Mouse (Mus musculus): Measurements from ENCODE around the gene Slc22a22.
"Not testable (repeated sequence)": the region's sequence is repeated elsewhere in the genome, so short reads cannot be mapped to it uniquely, and the experiment has no call there.

Slc22a22 gene

DNA sequence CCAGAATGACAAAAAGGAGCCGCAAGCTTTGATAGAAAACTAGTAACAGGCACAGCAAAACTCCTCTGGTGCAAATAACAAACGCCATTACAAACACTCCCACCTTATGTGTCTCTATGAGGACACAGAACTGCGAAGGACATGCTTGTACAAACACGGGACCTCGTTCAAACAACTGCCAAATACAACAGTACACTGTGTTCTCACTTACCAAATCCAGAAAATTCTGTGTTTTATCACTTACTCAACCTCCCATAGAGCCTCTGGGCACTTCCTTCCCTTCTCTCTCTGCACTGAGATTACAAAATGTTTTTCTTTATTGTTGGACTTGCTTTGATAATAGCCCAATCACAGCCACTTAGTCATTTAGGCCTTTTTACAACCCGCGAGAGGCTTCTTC lies 97.0 kb downstream of the Slc22a22 start:
- DNase-seq (ENCODE audit: low spot score) = no peak

GRCm38 (mm10) chr15:57366446-57366845 lies 111.0 kb downstream of the Slc22a22 start:
- no peak for DNase-seq (ENCODE audit: low spot score)

GRCm38 (mm10) chr15:57355278-57355677 lies 122.1 kb downstream of the Slc22a22 start:
- no peak for DNase-seq (ENCODE audit: low spot score)

DNA sequence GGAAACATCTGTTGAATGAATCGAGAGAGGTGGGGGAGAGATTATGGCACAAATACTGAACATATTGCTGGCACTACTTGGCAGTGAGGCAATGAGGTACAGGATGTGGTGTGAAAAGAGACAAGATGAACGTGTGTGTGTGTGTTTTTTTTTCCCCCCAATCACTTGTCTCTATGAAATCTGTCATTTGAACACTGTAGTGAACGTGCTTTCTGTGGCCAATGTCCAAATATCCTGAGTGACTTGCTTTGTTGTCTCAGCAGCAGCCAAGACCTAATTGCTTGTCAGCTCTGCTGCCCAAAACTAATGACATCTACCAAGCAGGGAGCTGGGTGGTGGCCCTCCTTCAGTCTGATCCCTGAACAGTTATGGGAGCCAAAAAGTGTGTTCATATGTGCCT lies 136.9 kb downstream of the Slc22a22 start:
- DNase-seq (ENCODE audit: low spot score) = no peak

GRCm38 (mm10) chr15:57331326-57331725 lies 146.1 kb downstream of the Slc22a22 start:
- DNase-seq (ENCODE audit: low spot score) = no peak

DNA sequence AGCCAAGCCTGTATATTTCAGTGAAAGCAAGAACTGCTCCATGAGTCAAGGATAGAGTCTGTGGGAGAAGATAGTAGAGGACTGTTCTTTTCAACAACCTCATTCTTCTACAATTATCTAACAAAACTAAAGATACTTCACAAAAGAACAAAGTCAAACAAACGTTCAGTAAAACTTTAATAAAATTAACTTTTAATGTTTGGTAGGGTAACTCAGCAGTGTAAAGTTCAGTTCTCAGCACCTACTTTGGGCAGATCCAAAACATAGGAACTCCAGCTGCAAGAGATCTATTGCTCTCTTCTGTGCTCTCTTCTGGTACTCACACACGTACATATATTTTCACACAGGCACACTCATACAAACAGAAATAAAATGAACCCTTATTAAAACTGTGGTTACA lies 159.4 kb downstream of the Slc22a22 start:
- DNase-seq (ENCODE audit: low spot score) = no peak

DNA sequence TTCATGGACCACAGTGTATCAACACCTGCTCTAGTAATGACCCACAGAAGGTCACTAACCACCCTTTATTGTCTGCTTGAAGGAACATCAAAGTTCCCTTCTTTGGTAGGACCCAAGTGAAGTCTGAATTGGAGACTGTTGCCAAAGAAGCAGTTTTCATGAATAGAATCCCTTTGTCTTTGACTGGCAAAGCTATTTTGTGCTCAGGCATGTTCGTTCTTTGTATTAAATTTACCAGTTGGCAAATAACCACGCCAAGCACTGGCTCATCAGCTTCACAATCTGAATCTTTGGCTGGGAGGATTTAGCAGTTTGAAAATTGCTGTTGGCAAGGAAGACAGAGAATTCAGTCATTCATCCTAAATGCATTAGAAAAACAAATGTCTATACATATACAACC lies 160.9 kb downstream of the Slc22a22 start:
- no peak for DNase-seq (ENCODE audit: low spot score)

- DNase-seq (ENCODE audit: low spot score) = no peak
These were observed 174.7 kb downstream of the Slc22a22 start for GRCm38 (mm10) chr15:57302710-57303109.

- DNase-seq (ENCODE audit: low spot score) = no peak
These were observed 198.9 kb downstream of the Slc22a22 start for GRCm38 (mm10) chr15:57278505-57278904.

DNA sequence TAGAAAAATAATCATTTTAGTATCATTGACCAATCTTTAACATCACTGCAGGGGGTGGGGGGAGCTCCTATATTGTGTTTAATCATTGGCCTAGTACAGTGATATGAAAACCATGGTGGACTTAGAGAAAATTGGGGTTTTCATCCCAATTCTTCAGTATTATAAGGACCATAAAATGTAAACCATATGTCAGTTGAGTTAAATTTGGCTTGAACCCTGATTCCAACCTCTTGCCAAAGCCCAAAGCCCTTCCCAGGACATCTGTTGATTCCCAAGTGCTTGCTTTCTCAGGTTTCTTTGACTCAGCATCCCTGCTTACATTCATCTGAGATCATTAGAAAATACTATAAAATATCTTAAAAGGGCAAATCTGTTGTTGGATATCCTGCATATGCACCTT lies 201.0 kb downstream of the Slc22a22 start:
- DNase-seq (ENCODE audit: low spot score) = no peak

DNA sequence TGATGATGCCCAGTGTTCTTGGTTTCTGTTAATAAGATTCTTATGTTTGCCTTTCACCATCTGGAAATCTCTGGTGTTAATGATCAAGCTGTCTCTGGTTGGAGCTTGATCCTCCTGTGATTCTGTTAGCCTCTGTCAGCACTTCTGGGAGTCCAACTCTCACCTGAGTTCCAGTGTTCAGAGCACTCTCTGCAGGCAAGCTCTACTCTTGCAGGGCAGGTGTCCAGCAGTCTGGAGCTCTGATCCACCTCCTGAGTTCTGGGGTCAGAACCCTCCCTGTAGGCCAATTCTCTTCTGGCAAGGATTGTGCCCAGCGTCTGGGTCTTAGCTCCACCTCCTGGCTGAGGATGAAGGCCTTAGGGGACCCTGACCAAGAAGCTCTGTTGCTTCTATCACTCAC lies 237.4 kb downstream of the Slc22a22 start:
- DNase-seq (ENCODE audit: low spot score) = not testable (repeated sequence)

DNA sequence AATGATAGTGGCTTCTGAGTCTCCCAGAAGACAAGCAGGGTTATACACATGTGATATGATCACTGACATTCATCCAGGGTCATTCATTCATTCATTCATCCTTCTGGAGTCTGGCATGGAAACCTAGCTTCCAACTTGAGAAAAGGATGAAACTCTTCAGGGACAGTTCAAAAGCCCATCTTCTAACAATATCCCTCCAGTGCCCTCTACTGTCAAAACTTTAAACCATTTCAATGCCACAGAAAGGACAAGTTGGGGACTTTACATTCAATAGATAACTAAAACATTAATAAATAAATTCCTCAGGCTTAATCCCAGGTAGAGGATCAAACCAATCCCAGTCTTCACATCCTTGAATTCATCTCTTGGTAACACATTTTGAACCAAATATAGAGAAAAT lies 247.0 kb downstream of the Slc22a22 start:
- no peak for DNase-seq (ENCODE audit: low spot score)

- DNase-seq (ENCODE audit: low spot score) = no peak
These were observed 272.1 kb downstream of the Slc22a22 start for GRCm38 (mm10) chr15:57205315-57205714.

DNA sequence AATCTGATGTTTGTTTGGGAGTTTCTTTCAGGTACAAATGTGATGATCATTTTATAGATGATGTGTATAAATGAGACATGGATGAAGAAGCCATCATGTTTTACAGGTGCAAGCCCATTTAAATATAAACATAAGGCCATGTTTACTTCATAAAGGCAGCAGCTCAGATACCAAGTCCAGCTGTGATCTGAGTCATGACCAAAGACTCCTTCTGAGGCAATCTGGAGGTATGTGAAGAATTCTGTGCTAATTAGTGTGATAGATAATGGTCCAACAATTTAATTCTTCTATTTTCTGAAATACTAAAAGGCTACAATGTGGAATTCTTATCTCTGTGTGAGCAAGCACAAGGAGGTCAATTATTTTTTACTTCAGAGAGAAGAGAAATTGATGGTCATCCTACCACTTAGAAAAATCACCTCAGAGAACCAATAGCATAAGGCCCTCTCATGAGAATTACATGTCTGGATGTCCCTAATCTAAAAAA lies 272.9 kb downstream of the Slc22a22 start:
- no peak for DNase-seq (ENCODE audit: low spot score)

All from urinary bladder, postnatal 10 days (tissue).